Mouse (Mus musculus) olfactory bulb, adult 2 months (tissue): ENCODE results near the gene Fam19a5. TPM values are rescaled to one million over a fixed set of nuclear protein-coding genes. Genes with fewer than 3 reads are reported as not detected.
A peak's percentile ranks its signal among the peaks of the same experiment; 100 is the strongest.

Experiments used
- H3K27ac ChIP-seq: fragments of 200-500 bp; 2 replicates; pipeline ENCODE4 v1.5.1; 2012; ENCODE audit warnings: low read depth, low read length; ENCODE audit not compliant: insufficient read depth
- H3K4me1 ChIP-seq: fragments of 200-500 bp; 2 replicates; pipeline ENCODE4 v1.6.1; 2012; ENCODE audit warnings: low read length; ENCODE audit not compliant: control insufficient read depth, insufficient read depth
- H3K4me3 ChIP-seq: fragments of 200-500 bp; 2 replicates; pipeline ENCODE4 v1.5.1; 2012; ENCODE audit warnings: mild to moderate bottlenecking, low read depth, low read length, moderate library complexity; ENCODE audit not compliant: insufficient read depth
- CTCF ChIP-seq: fragments of 200-500 bp; IDR thresholded peaks from 2 replicates; pipeline ENCODE4 v1.5.1; 2012; ENCODE audit warnings: low read depth, mild to moderate bottlenecking, low read length, moderate library complexity; ENCODE audit not compliant: insufficient read depth
- POLR2A ChIP-seq: fragments of 200-500 bp; IDR thresholded peaks from 2 replicates; pipeline ENCODE4 v1.6.1; 2012; ENCODE audit warnings: mild to moderate bottlenecking, low read depth, low read length, moderate library complexity; ENCODE audit not compliant: insufficient read depth
- WGBS: fragments of 180-500 bp; shearing (Covaris S2); methylation state at CpG from one replicate; pipeline ENCODE4 v1.1.7; 2018; 5-methylcytosine and 5-hydroxymethylcytosine counted together
- polyA plus RNA-seq: library from polyadenylated mRNA; stranded (reverse); fragments of >200 nt; gene quantifications from 2 replicates; pipeline ENCODE4 v1.2.4, GENCODE M21; 2012; ENCODE audit warnings: low replicate concordance; ENCODE audit not compliant: missing spikeins, insufficient read depth, insufficient read length

Gene Fam19a5
- polyA plus RNA-seq, 1 experiment = not detected

- no peak for TF ChIP-seq POLR2A
- TF ChIP-seq CTCF = no peak
- WGBS = 71% methylated on average over 10 of the region's 10 CpGs
- no peak overlapping the region for H3K4me3 ChIP-seq
- no peak overlapping the region for H3K27ac ChIP-seq
- H3K4me1 ChIP-seq = peaks cover 33% of the 10 kb centered on the region
These were observed 62.6 kb downstream of the Fam19a5 start for GRCm38 (mm10) chr15:87606702-87607101.

- TF ChIP-seq POLR2A (no peak), CTCF (no peak)
- Histone ChIP-seq H3K4me3 (no peak overlapping the region), H3K27ac (no peak overlapping the region), H3K4me1 (peaks cover 23% of the 10 kb centered on the region)
- WGBS = 100% methylated on average over 1 of the region's 1 CpGs
These were observed 65.1 kb downstream of the Fam19a5 start for GRCm38 (mm10) chr15:87609236-87609635.

- H3K4me3 ChIP-seq = peak overlapping the region; percentile 96
- no peak for TF ChIP-seq POLR2A
- TF ChIP-seq CTCF = peak; percentile 89
- 2% methylated on average over 86 of the region's 86 CpGs for WGBS
- peaks cover 29% of the 10 kb centered on the region for H3K4me1 ChIP-seq
- H3K27ac ChIP-seq = peak overlapping the region; percentile 70
These were observed 80.0 kb downstream of the Fam19a5 start for GRCm38 (mm10) chr15:87623966-87624609.

- H3K4me1 ChIP-seq = peaks cover 29% of the 10 kb centered on the region
- TF ChIP-seq CTCF (no peak), POLR2A (no peak)
- H3K27ac ChIP-seq = peak overlapping the region; percentile 70
- H3K4me3 ChIP-seq = peak overlapping the region; percentile 96
- WGBS = 2% methylated on average over 76 of the region's 76 CpGs
These were observed 80.6 kb downstream of the Fam19a5 start for GRCm38 (mm10) chr15:87624610-87625091.

- H3K4me3 ChIP-seq = peak overlapping the region; percentile 96
- WGBS = under 1% methylated on average over 67 of the region's 68 CpGs
- peaks cover 34% of the 10 kb centered on the region for H3K4me1 ChIP-seq
- peak overlapping the region; percentile 31 for H3K27ac ChIP-seq
- TF ChIP-seq POLR2A (no peak), CTCF (peak; percentile 93)
These were observed 81.3 kb downstream of the Fam19a5 start for GRCm38 (mm10) chr15:87625236-87626023.

GRCm38 (mm10) chr15:87635272-87635671 is 91.2 kb downstream of the Fam19a5 start:
- peaks cover 20% of the 10 kb centered on the region for H3K4me1 ChIP-seq
- WGBS = 79% methylated on average over 5 of the region's 5 CpGs
- no peak for TF ChIP-seq POLR2A
- H3K27ac ChIP-seq = no peak overlapping the region
- no peak overlapping the region for H3K4me3 ChIP-seq

- 78% methylated on average over 4 of the region's 4 CpGs for WGBS
- Histone ChIP-seq H3K4me1 (peaks cover 16% of the 10 kb centered on the region), H3K4me3 (no peak overlapping the region), H3K27ac (no peak overlapping the region)
- TF ChIP-seq CTCF = no peak
- no peak for TF ChIP-seq POLR2A
These were observed 92.3 kb downstream of the Fam19a5 start for GRCm38 (mm10) chr15:87636407-87636806.

- no peak for TF ChIP-seq CTCF
- no peak for TF ChIP-seq POLR2A
- peaks cover 16% of the 10 kb centered on the region for H3K4me1 ChIP-seq
- H3K27ac ChIP-seq = no peak overlapping the region
- H3K4me3 ChIP-seq = no peak overlapping the region
These were observed 93.1 kb downstream of the Fam19a5 start for GRCm38 (mm10) chr15:87637234-87637633.

GRCm38 (mm10) chr15:87638270-87638669 is 94.2 kb downstream of the Fam19a5 start:
- WGBS = 39% methylated on average over 11 of the region's 11 CpGs

More at GRCm38 (mm10) chr15:87638270-87638669, 94.2 kb downstream of the Fam19a5 start:
- TF ChIP-seq POLR2A = no peak
- TF ChIP-seq CTCF = no peak
- H3K4me3 ChIP-seq = no peak overlapping the region
- H3K27ac ChIP-seq = no peak overlapping the region
- H3K4me1 ChIP-seq = peaks cover 15% of the 10 kb centered on the region
